Mouse (Mus musculus) yolk sac, embryonic 10.5 days (tissue): Measurements from ENCODE around the gene Fryl.

Source experiments
- DNase-seq: peaks from one replicate; pipeline ENCODE4 v3.0.0-alpha.2; 2017; ENCODE audit warnings: low spot score

Gene Fryl

GRCm38 (mm10) chr5:73219716-73220115, 36.7 kb downstream of the Fryl start:
- DNase-seq: no peak

- no peak for DNase-seq
Measured at GRCm38 (mm10) chr5:73218065-73218464, 38.4 kb downstream of the Fryl start.

- no peak for DNase-seq
Measured at GRCm38 (mm10) chr5:73217116-73217515, 39.3 kb downstream of the Fryl start.

DNA sequence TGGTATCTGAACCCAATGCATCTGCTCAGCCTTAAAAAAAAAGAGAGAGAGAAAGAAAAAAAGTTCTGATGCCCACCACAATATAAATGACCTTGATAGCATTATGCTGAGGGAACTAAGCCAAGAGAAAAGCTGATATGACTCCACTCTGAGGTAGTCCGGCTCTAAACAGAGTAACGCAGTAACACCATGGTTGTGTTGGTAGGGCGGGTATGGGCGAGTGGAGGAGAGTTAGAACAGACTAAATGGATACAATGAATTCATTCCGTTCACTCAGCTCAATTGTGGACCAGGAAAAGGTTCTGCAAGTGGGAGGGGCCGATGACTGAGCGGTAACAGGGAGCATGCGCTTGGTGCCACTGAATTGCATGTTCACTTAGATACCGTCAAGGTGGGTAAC, 40.4 kb downstream of the Fryl start:
- DNase-seq: no peak

- no peak for DNase-seq
Measured at GRCm38 (mm10) chr5:73212446-73212845, 44.0 kb downstream of the Fryl start.

DNA sequence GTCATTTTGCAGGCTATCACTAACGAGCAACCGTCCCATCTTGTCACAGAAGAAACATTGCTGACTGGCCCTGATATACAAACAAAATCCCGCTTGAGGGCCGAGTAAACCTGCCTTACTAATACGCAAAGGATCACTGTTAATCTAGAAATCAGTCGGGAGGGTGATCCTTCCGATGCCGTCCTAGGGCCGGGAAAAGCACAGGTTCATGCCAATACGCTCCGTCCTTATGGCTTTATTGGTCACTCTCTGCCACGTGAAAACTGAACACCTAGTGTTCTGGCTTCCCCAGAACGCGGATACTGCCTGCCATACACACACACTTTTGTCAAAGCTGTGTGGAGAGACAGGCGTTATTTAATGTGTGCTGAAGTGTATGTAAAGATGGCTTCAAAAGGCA, 44.5 kb downstream of the Fryl start:
- DNase-seq: no peak

GRCm38 (mm10) chr5:73210971-73211315, 45.5 kb downstream of the Fryl start:
- DNase-seq: no peak

- no peak for DNase-seq
Measured at GRCm38 (mm10) chr5:73210127-73210970, 46.1 kb downstream of the Fryl start.

DNA sequence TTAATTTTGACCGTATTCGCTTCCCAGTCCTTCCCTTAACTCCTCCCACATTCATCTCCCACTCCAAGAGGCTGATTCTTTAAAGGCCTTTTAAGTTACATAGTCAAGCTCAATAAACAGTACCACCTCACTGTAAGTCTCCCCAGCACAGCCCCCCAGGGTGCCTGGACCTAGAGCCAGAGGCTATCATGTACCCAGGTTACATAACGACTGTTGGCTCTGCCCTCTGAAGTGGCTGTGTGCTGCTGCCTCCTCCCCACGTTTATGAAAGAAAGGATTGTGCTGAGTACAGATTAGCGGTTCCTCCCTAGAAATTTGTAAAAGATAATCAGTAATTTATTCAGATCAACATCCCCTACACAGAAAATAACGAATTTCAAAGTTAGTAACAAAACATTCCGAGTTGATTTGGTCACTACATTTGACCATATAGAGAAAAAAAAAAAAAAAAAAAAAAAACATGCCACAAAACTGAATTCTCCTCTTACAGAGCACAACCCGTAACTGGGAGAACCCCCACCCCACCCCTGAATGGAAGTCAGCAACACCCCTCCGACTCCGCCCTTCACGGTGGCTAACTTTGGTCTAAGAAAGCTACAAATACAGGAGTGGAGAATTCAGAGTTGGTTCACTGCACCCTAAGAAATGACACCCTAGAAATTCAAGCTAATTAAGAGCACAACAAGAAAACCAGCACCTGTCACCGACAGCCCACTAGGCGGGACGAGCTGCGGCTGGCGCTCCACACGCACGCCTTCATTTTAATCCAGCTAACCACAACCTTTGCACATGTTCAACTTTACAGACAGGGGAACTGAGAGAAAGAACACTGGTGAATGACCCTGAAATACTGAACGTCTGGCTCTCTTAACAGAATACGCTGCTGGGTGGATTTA, 47.0 kb downstream of the Fryl start:
- DNase-seq: no peak

GRCm38 (mm10) chr5:73208645-73209044, 47.8 kb downstream of the Fryl start:
- no peak for DNase-seq

DNA sequence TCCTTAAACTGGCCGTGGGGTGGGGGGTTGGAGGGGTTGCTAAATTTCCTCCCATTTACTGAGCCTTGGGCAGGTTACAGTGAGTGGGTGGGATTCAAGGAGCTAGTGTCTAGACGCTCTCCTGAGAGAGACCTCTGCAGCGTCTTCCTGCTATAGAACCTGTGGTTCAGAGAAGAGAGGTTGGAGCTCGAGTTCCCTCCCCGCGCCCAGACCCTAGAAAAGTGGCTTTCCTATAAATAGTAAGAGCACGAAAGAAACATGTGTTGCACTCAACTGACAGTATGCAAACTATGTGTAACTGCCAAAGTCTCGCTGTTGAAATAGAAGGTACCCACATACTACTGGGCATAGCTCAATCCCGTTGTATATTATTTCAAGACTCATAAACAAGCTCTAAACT, 49.7 kb downstream of the Fryl start:
- no peak for DNase-seq

DNA sequence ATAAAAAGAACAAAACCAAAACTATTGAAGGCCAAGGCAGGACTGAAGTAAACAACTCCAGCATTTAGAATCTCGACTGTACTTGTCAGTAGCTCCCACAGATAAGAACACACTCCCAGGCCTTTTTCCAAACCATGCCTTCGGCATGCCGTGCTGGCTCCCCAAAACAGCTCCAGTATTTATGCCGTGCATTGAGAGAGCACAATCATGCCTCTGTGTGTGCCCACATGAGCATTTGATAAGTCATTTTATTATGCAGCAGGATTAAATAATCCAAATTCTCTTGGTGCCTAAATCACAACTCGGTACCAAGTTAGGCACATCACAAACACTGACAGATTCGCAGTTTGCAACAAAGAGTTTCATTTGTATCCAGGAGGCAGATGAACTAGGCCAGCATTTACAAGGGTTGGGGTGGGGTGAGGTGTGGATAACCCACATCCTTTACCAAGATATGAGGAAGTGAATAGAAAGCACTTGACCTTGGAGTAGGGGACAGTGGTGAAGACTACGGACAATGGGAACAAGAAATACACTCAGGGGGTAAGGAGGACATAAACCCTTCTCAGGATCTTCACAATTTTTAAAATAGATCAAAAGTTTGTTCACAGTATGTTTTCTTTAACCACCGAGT, 50.3 kb downstream of the Fryl start:
- DNase-seq: no peak

- no peak for DNase-seq
Measured at GRCm38 (mm10) chr5:73205050-73205449, 51.4 kb downstream of the Fryl start.

DNA sequence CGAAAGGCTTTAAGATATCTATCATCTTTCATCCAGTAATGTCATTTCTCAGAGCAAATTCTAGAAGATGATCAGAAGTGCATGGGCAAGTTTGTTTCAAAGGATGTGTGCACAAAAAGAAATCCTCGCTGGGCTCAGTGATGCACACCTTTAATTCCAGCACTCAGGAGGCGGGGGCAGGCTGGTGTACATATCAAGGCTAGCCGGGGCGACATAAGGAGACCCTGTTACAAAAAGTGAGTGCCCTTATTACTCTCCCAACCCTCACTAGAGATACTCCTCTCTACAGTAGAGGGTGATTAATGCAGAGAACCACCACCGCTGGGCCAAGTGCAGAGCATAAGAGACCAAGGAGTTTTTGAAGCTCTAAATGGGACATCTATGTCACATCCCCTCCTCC, 53.9 kb downstream of the Fryl start:
- DNase-seq: no peak

GRCm38 (mm10) chr5:73202077-73202476, 54.3 kb downstream of the Fryl start:
- no peak for DNase-seq

DNA sequence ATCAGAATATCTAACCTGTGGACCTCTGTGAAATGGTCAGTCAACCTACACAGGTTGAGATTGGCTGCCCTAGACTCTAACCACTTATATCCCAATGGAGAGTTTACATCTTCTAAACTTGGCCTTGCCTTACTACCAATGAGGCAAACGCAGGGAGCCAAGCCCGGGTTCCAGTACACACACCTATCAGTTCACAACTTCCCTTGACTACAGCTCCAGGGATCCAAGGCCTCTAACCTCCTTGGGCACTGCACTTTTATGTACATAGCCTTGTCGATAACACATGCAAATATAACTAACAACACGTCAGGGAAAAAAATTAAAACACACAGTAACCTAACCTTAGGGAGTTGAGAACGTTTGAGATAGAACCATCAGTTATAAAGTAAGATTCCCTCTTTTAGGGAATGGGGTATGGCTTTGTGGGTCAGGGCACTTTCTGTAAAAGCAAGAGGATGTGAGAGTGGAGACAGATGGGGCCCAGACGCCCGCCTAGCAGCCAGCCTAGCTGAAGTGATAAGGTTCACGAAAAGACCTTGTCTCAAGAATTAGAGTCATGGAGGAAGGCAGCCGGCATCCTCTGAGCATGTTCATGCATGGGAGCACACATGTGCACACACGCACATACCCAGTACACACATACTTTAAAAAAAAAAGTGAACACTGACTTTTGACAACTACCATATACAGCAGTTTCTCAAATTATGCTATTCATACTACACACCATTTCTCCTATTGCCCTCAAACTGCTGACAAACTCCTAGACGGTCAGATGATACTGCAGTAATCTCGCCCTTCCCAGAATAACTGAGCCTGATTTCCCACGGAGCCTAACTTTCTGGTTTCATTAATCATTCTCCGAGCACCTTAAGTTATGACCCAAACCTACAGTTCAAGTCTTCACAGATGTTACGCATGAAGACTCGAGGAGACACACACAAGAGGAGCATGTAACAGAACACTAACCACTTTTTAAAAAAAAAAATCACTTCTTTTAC, 55.7 kb downstream of the Fryl start:
- no peak for DNase-seq

DNA sequence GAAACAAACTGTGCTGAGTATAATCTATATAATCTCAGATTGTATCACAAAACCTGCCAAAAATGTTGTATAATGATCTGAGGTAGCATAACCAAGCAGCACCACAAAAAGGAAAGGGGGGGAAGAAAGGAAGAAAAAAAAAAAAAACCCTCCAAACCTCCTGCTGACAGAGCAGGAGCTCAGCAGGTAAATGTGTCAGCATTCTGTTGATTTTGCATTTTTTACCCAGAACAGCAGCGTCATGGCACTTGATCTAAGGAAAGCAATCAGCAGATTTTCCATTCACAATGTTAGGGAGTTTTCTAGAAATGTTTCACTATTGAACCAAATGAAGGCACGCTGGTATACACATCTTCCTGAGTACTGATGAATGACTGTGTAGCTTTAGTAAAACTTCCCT, 56.8 kb downstream of the Fryl start:
- no peak for DNase-seq

DNA sequence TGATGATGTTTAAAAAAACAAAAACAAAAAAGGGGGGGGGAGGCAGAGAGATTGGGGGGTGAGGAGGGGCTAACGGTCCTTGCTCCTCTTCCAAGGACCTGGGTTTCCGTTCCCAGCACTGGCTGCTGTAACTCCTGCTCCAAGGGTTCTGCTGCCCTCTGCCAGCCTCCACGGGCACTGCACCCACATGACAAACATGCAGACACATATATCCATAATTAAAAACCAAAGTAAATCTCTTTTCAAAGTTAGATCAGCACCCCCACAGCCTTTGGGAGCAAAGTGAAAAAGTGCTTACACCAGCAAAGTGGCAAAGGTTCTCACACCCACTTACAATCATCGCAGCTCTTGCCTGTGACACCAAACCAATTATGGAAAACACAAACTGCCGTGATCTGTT, 57.7 kb downstream of the Fryl start:
- no peak for DNase-seq

GRCm38 (mm10) chr5:73197796-73198195, 58.6 kb downstream of the Fryl start:
- no peak for DNase-seq

DNA sequence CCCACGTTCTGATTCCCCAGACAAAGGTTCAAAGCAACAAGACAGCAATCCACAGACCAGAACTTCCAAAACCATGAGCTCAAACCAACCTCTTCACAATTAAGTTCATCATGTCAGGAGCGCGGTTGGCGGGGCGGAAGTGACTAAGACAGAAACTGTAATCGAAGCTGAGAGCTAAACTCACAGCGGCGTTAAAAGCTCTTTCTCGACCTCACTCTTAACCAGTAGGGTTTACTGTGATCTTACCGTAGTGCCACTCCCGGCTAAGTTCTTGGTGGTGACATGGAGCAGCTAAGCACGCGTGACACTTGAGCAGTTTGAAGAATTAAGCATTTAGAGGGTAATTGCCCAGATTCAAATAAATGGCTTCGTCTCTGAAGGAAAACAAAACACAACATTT, 61.7 kb downstream of the Fryl start:
- no peak for DNase-seq

DNA sequence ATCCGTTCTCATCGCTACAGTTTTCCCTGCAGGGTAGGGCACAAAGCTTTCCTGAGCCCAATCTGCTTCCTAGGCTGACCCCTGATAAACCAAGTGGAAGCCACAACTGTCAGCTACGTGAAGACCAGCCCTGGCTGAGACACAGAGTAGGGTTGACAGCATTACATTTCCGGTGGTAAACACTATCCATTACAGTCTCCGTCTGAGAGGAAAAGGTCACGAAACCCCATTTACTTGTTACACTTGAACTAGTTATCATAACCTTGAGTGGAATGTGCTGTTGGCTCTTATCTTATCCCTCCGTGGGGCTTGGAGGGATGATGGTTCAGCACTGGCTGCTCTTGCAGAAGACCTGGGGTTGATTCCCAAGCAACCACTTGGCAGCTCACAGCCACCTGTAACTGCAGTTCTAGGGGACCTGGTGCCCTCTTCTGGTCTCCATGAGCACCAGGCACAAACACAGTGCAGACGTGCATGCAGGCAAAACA, 62.3 kb downstream of the Fryl start:
- DNase-seq: no peak
